Mouse (Mus musculus) midbrain, embryonic 12.5 days (tissue): Measurements from ENCODE around the gene Gen1. TPM values are rescaled to one million over a fixed set of nuclear protein-coding genes. Genes with fewer than 3 reads are reported as not detected.

Experiments used
- ATAC-seq: fragments of 200-750 bp; cut with Nextera tagmentation; 2 replicates; pipeline ENCODE4 v1.8.0; 2017; ENCODE audit warnings: low read depth, moderate TSS enrichment, moderate library complexity; ENCODE audit not compliant: low FRiP score
- H3K27ac ChIP-seq: fragments of 300-500 bp; sonication (generic); replicated peaks from 2 replicates; pipeline ENCODE4 v1.5.1; 2016; ENCODE audit warnings: mild to moderate bottlenecking
- H3K27me3 ChIP-seq: fragments of 300-500 bp; sonication (generic); 2 replicates; pipeline ENCODE4 v1.6.1; 2016; ENCODE audit warnings: mild to moderate bottlenecking
- H3K36me3 ChIP-seq: fragments of 300-500 bp; sonication (generic); 2 replicates; pipeline ENCODE4 v1.6.1; 2016
- H3K4me1 ChIP-seq: fragments of 300-500 bp; sonication (generic); 2 replicates; pipeline ENCODE4 v1.6.1; 2016
- H3K4me2 ChIP-seq: fragments of 300-500 bp; sonication (generic); replicated peaks from 2 replicates; pipeline ENCODE4 v1.6.1; 2016; ENCODE audit warnings: mild to moderate bottlenecking, moderate library complexity
- H3K4me3 ChIP-seq: fragments of 300-500 bp; sonication (generic); 2 replicates; pipeline ENCODE4 v1.5.1; 2016; ENCODE audit warnings: mild to moderate bottlenecking
- H3K9ac ChIP-seq: fragments of 300-500 bp; sonication (generic); replicated peaks from 2 replicates; pipeline ENCODE4 v1.6.1; 2016; ENCODE audit warnings: mild to moderate bottlenecking, moderate library complexity
- H3K9me3 ChIP-seq: fragments of 300-500 bp; sonication (generic); 2 replicates; pipeline ENCODE4 v1.6.1; 2016; ENCODE audit warnings: mild to moderate bottlenecking
- WGBS: fragments of 180-500 bp; shearing (Covaris S2); methylation state at CpG from one replicate; pipeline ENCODE4 v1.1.7; 2016; 5-methylcytosine and 5-hydroxymethylcytosine counted together
- polyA plus RNA-seq: library from polyadenylated mRNA; unstranded; fragments of >200 nt; fragmentation: Nextera tagmentation; extraction: Ambion mirVana; gene quantifications from 2 replicates; pipeline ENCODE4 v1.2.1, GENCODE M21; 2016

The Gen1 gene
- polyA plus RNA-seq, 1 experiment from 2014 or later, result 10.9 TPM

- Histone ChIP-seq H3K27ac (peak overlapping the region; percentile 56; the same call in 1 of the 2 replicates), H3K27me3 (no peaks in the 10 kb centered on the region), H3K9me3 (no peaks in the 10 kb centered on the region), H3K4me1 (peaks cover 14% of the 10 kb centered on the region), H3K36me3 (no peaks in the 10 kb centered on the region), H3K4me2 (no peak overlapping the region), H3K4me3 (no peak overlapping the region), H3K9ac (no peak overlapping the region)
- WGBS, result 41% methylated on average over 20 of the region's 20 CpGs
- peak; percentile 87 for ATAC-seq
Observed at GRCm38 (mm10) chr12:11221524-11222330, 43.9 kb downstream of the Gen1 start.

GRCm38 (mm10) chr12:11217726-11218250 is 47.8 kb downstream of the Gen1 start:
- Histone ChIP-seq H3K9me3 (no peaks in the 10 kb centered on the region), H3K4me2 (no peak overlapping the region), H3K4me1 (peaks cover 9% of the 10 kb centered on the region), H3K4me3 (no peak overlapping the region), H3K27me3 (no peaks in the 10 kb centered on the region), H3K27ac (no peak overlapping the region), H3K36me3 (no peaks in the 10 kb centered on the region), H3K9ac (no peak overlapping the region)
- no peak for ATAC-seq
- 88% methylated on average over 7 of the region's 7 CpGs for WGBS

GRCm38 (mm10) chr12:11216454-11216853 is 49.1 kb downstream of the Gen1 start:
- ATAC-seq, result no peak
- no peaks in the 10 kb centered on the region for H3K27me3 ChIP-seq
- WGBS, result 52% methylated on average over 3 of the region's 3 CpGs
- no peaks in the 10 kb centered on the region for H3K36me3 ChIP-seq
- H3K27ac ChIP-seq, result no peak overlapping the region
- no peaks in the 10 kb centered on the region for H3K9me3 ChIP-seq
- no peak overlapping the region for H3K4me3 ChIP-seq
- no peak overlapping the region for H3K9ac ChIP-seq
- H3K4me2 ChIP-seq, result no peak overlapping the region
- peaks cover 2% of the 10 kb centered on the region for H3K4me1 ChIP-seq

- ATAC-seq, result no peak
- Histone ChIP-seq H3K4me3 (no peak overlapping the region), H3K4me2 (no peak overlapping the region), H3K36me3 (no peaks in the 10 kb centered on the region), H3K27me3 (no peaks in the 10 kb centered on the region), H3K9ac (no peak overlapping the region), H3K27ac (no peak overlapping the region), H3K4me1 (no peaks in the 10 kb centered on the region), H3K9me3 (no peaks in the 10 kb centered on the region)
- WGBS, result 91% methylated on average over 2 of the region's 2 CpGs
Observed at GRCm38 (mm10) chr12:11215555-11215954, 50.0 kb downstream of the Gen1 start.

- no peaks in the 10 kb centered on the region for H3K9me3 ChIP-seq
- no peaks in the 10 kb centered on the region for H3K27me3 ChIP-seq
- H3K4me1 ChIP-seq, result no peaks in the 10 kb centered on the region
- H3K4me3 ChIP-seq, result no peak overlapping the region
- no peaks in the 10 kb centered on the region for H3K36me3 ChIP-seq
- no peak overlapping the region for H3K4me2 ChIP-seq
- no peak overlapping the region for H3K9ac ChIP-seq
- no peak for ATAC-seq
- H3K27ac ChIP-seq, result no peak overlapping the region
Observed at GRCm38 (mm10) chr12:11214776-11215175, 50.8 kb downstream of the Gen1 start.

- ATAC-seq, result no peak
- Histone ChIP-seq H3K4me1 (peaks cover 7% of the 10 kb centered on the region; the same call in 1 of the 2 replicates), H3K9ac (no peak overlapping the region), H3K9me3 (no peaks in the 10 kb centered on the region), H3K27me3 (no peaks in the 10 kb centered on the region), H3K4me2 (no peak overlapping the region), H3K4me3 (no peak overlapping the region), H3K36me3 (no peaks in the 10 kb centered on the region), H3K27ac (no peak overlapping the region)
- 86% methylated on average over 1 of the region's 1 CpGs for WGBS
Observed at GRCm38 (mm10) chr12:11212881-11213280, 52.7 kb downstream of the Gen1 start.

GRCm38 (mm10) chr12:11210361-11210760 is 55.2 kb downstream of the Gen1 start:
- Histone ChIP-seq H3K9ac (no peak overlapping the region), H3K27ac (no peak overlapping the region), H3K4me2 (no peak overlapping the region), H3K4me3 (no peak overlapping the region), H3K27me3 (no peaks in the 10 kb centered on the region), H3K4me1 (peaks cover 7% of the 10 kb centered on the region; the same call in 1 of the 2 replicates), H3K9me3 (no peaks in the 10 kb centered on the region), H3K36me3 (no peaks in the 10 kb centered on the region)
- no peak for ATAC-seq
- WGBS, result 79% methylated on average over 3 of the region's 3 CpGs

GRCm38 (mm10) chr12:11209636-11210035 is 56.0 kb downstream of the Gen1 start:
- Histone ChIP-seq H3K27me3 (no peaks in the 10 kb centered on the region), H3K4me1 (peaks cover 7% of the 10 kb centered on the region; the same call in 1 of the 2 replicates), H3K27ac (no peak overlapping the region), H3K4me2 (no peak overlapping the region), H3K9me3 (no peaks in the 10 kb centered on the region), H3K36me3 (no peaks in the 10 kb centered on the region), H3K9ac (no peak overlapping the region), H3K4me3 (no peak overlapping the region)
- no peak for ATAC-seq
- WGBS, result 82% methylated on average over 5 of the region's 5 CpGs

- no peak for ATAC-seq
- H3K9me3 ChIP-seq, result no peaks in the 10 kb centered on the region
- 53% methylated on average over 5 of the region's 5 CpGs for WGBS
- no peak within 1 kb of the TSS for H3K4me3 ChIP-seq
- H3K4me2 ChIP-seq, result no peak within 1 kb of the TSS
- H3K27me3 ChIP-seq, result no peaks in the 10 kb centered on the region
- peaks cover 7% of the 10 kb centered on the region; the same call in 1 of the 2 replicates for H3K4me1 ChIP-seq
- no peak within 1 kb of the TSS for H3K27ac ChIP-seq
- no peak within 1 kb of the TSS for H3K9ac ChIP-seq
- H3K36me3 ChIP-seq, result no peaks in the 10 kb centered on the region
Observed at GRCm38 (mm10) chr12:11208872-11209271, 56.7 kb downstream of the Gen1 start, which contains the start of gene Msgn1. TSS of gene Msgn1 (minus strand) at chr12:11208972.

- H3K9ac ChIP-seq, result no peak overlapping the region
- H3K27ac ChIP-seq, result no peak overlapping the region
- WGBS, result 74% methylated on average over 4 of the region's 4 CpGs
- H3K4me3 ChIP-seq, result no peak overlapping the region
- H3K4me1 ChIP-seq, result peaks cover 7% of the 10 kb centered on the region; the same call in 1 of the 2 replicates
- H3K27me3 ChIP-seq, result no peaks in the 10 kb centered on the region
- H3K9me3 ChIP-seq, result no peaks in the 10 kb centered on the region
- no peak for ATAC-seq
- no peaks in the 10 kb centered on the region for H3K36me3 ChIP-seq
- no peak overlapping the region for H3K4me2 ChIP-seq
Observed at GRCm38 (mm10) chr12:11206321-11206720, 59.3 kb downstream of the Gen1 start.

- Histone ChIP-seq H3K4me1 (peaks cover 6% of the 10 kb centered on the region; the same call in 1 of the 2 replicates), H3K9ac (no peak overlapping the region), H3K27me3 (no peaks in the 10 kb centered on the region), H3K9me3 (no peaks in the 10 kb centered on the region), H3K4me3 (no peak overlapping the region), H3K36me3 (no peaks in the 10 kb centered on the region), H3K27ac (no peak overlapping the region), H3K4me2 (no peak overlapping the region)
- ATAC-seq, result no peak
- 83% methylated on average over 18 of the region's 18 CpGs for WGBS
Observed at GRCm38 (mm10) chr12:11203694-11204665, 61.6 kb downstream of the Gen1 start.

GRCm38 (mm10) chr12:11202476-11202875 is 63.1 kb downstream of the Gen1 start:
- no peaks in the 10 kb centered on the region for H3K4me1 ChIP-seq
- H3K27ac ChIP-seq, result no peak overlapping the region
- no peak overlapping the region for H3K9ac ChIP-seq
- no peaks in the 10 kb centered on the region for H3K36me3 ChIP-seq
- H3K27me3 ChIP-seq, result no peaks in the 10 kb centered on the region
- H3K4me2 ChIP-seq, result no peak overlapping the region
- H3K4me3 ChIP-seq, result no peak overlapping the region
- no peaks in the 10 kb centered on the region for H3K9me3 ChIP-seq
- 91% methylated on average over 8 of the region's 8 CpGs for WGBS
- ATAC-seq, result no peak
